Mouse (Mus musculus) liver, embryonic 14.5 days (tissue): Measurements from ENCODE around the gene Fam19a2. TPM values are rescaled to one million over a fixed set of nuclear protein-coding genes. Genes with fewer than 3 reads are reported as not detected.

Experiments used
- ATAC-seq: fragments of 200-750 bp; cut with Nextera tagmentation; 2 replicates; pipeline ENCODE4 v1.8.0; 2017; ENCODE audit warnings: moderate number of reproducible peaks, mild to moderate bottlenecking, moderate library complexity; ENCODE audit not compliant: insufficient read depth
- DNase-seq, 3 experiments: peaks; one replicate each; pipeline ENCODE4 v3.0.0-alpha.2; 2012 to 2013; ENCODE audit warnings: low read depth in 3 of 3, low spot score in 3 of 3
- H3K27ac ChIP-seq: fragments of 300-500 bp; sonication (generic); 2 replicates; pipeline ENCODE4 v1.5.1; 2014; ENCODE audit warnings: moderate library complexity, mild to moderate bottlenecking, control low read depth, inconsistent platforms
- H3K27me3 ChIP-seq: fragments of 300-500 bp; sonication (generic); 2 replicates; pipeline ENCODE4 v1.6.1; 2014; ENCODE audit warnings: mild to moderate bottlenecking, low read length, moderate library complexity; ENCODE audit not compliant: control insufficient read depth, insufficient read depth
- H3K36me3 ChIP-seq: fragments of 300-500 bp; sonication (generic); replicated peaks from 2 replicates; pipeline ENCODE4 v1.6.1; 2014; ENCODE audit warnings: low read depth; ENCODE audit not compliant: control insufficient read depth, insufficient read depth
- H3K4me1 ChIP-seq, 2 experiments: fragments of 200-500 bp in 1 of 2; fragments of 300-500 bp in 1 of 2; sonication (generic) in 1 of 2; replicated peaks; 2 replicates each; pipeline ENCODE4 v1.6.1; 2012 to 2014; ENCODE audit warnings: antibody characterized with exemption in 1 of 2, inconsistent platforms in 1 of 2, low read length in 1 of 2; ENCODE audit not compliant: control insufficient read depth in 2 of 2, insufficient read depth in 2 of 2
- H3K4me2 ChIP-seq: fragments of 300-500 bp; sonication (generic); 2 replicates; pipeline ENCODE4 v1.6.1; 2014; ENCODE audit warnings: low read depth, mild to moderate bottlenecking, control low read depth, moderate library complexity
- H3K4me3 ChIP-seq, 2 experiments: fragments of 200-500 bp in 1 of 2; fragments of 300-500 bp in 1 of 2; sonication (generic) in 1 of 2; 2 replicates each; pipeline ENCODE4 v1.5.1; 2012 to 2014; ENCODE audit warnings: low read depth in 2 of 2, low read length in 2 of 2, mild to moderate bottlenecking in 2 of 2, control low read depth in 1 of 2, inconsistent platforms in 1 of 2, moderate library complexity in 1 of 2; ENCODE audit not compliant: insufficient read depth in 1 of 2
- H3K9ac ChIP-seq: fragments of 300-500 bp; sonication (generic); replicated peaks from 2 replicates; pipeline ENCODE4 v1.6.1; 2014; ENCODE audit warnings: mild to moderate bottlenecking, control low read depth, moderate library complexity
- H3K9me3 ChIP-seq: fragments of 300-500 bp; sonication (generic); 2 replicates; pipeline ENCODE4 v1.6.1; 2016; ENCODE audit warnings: low read length, mixed read lengths; ENCODE audit not compliant: control insufficient read depth
- CTCF ChIP-seq: IDR thresholded peaks from 2 replicates; pipeline ENCODE4 v1.5.1; 2016; ENCODE audit warnings: antibody characterized with exemption, low read depth, control low read depth
- EP300 ChIP-seq: IDR thresholded peaks from 2 replicates; pipeline ENCODE4 v1.6.1; 2016; ENCODE audit warnings: antibody characterized with exemption, low read depth
- WGBS: fragments of 180-500 bp; shearing (Covaris S2); extraction: QIAGEN DNeasy Blood & Tissue Kit; methylation state at CpG from one replicate; pipeline ENCODE4 v1.1.7; 2014; ENCODE audit not compliant: insufficient replicate concordance; 5-methylcytosine and 5-hydroxymethylcytosine counted together
- polyA plus RNA-seq, 2 experiments: library from polyadenylated mRNA; depleted of rRNA in 1 of 2; stranded (reverse) in 1 of 2; unstranded in 1 of 2; fragments of >200 nt; fragmentation: Nextera tagmentation in 1 of 2; extraction: Ambion mirVana in 1 of 2; gene quantifications; 2 replicates each; pipeline versions ENCODE4 v1.2.1 to v1.2.3; 2012 to 2014

The Fam19a2 gene
- polyA plus RNA-seq, 2 experiments: 0.12 to 0.20 TPM

DNA sequence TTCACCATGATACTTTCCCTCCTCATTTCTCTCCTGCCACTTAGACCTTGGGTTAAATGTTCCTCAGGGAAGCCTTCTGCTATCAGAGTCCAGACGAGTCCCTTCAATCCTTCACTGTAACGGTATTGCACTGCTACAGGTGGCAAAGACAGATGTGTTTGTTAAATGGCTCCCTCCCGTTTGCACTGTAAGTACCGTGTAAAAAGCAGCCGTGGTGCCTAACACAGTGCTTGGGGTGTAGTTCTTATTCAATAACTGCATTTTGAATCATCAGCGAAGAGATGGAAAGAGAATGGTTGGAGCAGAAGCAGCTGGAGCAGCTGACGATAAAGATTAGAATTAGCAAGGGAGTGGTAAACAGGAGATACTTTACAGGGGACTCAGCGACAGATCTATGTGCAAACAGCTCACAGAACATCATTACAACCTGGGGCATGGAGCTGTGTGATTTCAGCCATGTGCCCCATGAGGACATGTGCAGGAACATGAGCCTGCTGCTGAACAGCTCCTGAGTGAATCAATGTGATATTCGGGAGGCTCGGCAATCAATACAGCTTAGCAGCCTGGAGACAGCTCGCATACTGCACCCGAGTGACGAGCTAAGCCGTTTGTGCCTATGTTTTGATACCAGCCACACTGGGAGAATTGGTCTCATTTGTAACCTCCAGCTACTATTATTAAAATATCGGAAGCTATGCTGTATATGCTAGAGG is 103.5 kb downstream of the Fam19a2 start:
- no peaks in the 10 kb centered on the region for H3K9me3 ChIP-seq
- H3K36me3 ChIP-seq: no peaks in the 10 kb centered on the region
- H3K9ac ChIP-seq: no peak overlapping the region
- no peak overlapping the region for H3K4me3 ChIP-seq
- no peak overlapping the region for H3K4me2 ChIP-seq
- no peaks in the 10 kb centered on the region for H3K4me1 ChIP-seq
- H3K27ac ChIP-seq: no peak overlapping the region
- no peaks in the 10 kb centered on the region for H3K27me3 ChIP-seq
- 70% methylated on average over 15 of the region's 15 CpGs for WGBS
- ATAC-seq (no peak), DNase-seq (no peak)
- TF ChIP-seq EP300 (no peak), CTCF (no peak)

DNA sequence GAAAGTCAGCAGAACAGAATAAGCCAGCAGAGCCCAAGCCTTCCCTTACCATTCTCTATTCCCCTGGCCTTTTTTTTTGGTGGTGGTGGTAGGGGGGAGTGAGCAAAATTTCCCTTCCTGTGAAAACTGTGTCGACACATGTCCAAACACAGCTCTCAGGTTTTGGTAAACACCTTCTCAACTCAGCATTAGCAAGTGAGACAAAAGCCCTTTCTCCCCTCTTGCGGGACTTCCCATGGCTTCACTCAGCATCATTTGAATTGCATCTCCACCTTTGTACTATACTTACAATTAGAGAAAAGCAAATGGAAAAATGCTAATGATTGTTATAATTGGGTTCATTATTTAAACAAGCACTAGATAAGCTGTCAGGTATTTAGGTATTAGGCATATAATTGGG is 119.5 kb downstream of the Fam19a2 start:
- Histone ChIP-seq H3K4me3 (no peak overlapping the region), H3K4me2 (no peak overlapping the region), H3K27ac (no peak overlapping the region), H3K9me3 (no peaks in the 10 kb centered on the region), H3K27me3 (no peaks in the 10 kb centered on the region), H3K36me3 (no peaks in the 10 kb centered on the region), H3K4me1 (no peaks in the 10 kb centered on the region), H3K9ac (no peak overlapping the region)
- 46% methylated on average over 2 of the region's 2 CpGs for WGBS
- no peak for DNase-seq
- no peak for ATAC-seq
- TF ChIP-seq CTCF: no peak
- TF ChIP-seq EP300: no peak

GRCm38 (mm10) chr10:123385641-123386040 is 121.8 kb downstream of the Fam19a2 start:
- H3K9me3 ChIP-seq: no peaks in the 10 kb centered on the region
- ATAC-seq (no peak), DNase-seq (no peak)
- no peaks in the 10 kb centered on the region for H3K4me1 ChIP-seq
- TF ChIP-seq CTCF (no peak), EP300 (no peak)
- no peak overlapping the region for H3K4me2 ChIP-seq
- no peak overlapping the region for H3K9ac ChIP-seq
- no peak overlapping the region for H3K27ac ChIP-seq
- 46% methylated on average over 6 of the region's 6 CpGs for WGBS
- H3K4me3 ChIP-seq: no peak overlapping the region
- H3K27me3 ChIP-seq: no peaks in the 10 kb centered on the region
- no peaks in the 10 kb centered on the region for H3K36me3 ChIP-seq

DNA sequence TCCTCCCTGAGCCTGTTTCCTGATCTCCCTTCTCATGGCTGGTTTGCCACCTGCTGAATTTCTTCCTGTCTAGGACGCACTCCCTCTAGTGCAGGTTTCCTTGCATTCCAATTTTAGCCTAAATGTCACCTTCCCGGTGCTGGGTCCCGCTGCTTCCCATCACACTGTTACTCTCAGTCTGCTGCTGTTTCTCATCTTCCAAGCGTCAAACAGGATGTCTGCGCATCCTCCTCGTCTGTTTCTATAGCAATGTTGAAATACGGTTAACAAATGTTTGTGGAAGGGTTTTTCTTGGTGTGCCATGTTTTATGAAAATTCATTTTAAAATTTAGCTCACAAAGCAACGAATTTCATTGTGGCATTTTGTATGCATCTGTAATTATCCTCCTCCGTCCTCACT is 131.6 kb downstream of the Fam19a2 start:
- Histone ChIP-seq H3K27me3 (no peaks in the 10 kb centered on the region), H3K4me3 (no peak overlapping the region), H3K9ac (no peak overlapping the region), H3K4me2 (no peak overlapping the region), H3K4me1 (no peaks in the 10 kb centered on the region), H3K9me3 (no peaks in the 10 kb centered on the region), H3K27ac (no peak overlapping the region), H3K36me3 (no peaks in the 10 kb centered on the region)
- TF ChIP-seq CTCF: no peak
- no peak for TF ChIP-seq EP300
- WGBS: 48% methylated on average over 9 of the region's 9 CpGs
- no peak for DNase-seq
- no peak for ATAC-seq

DNA sequence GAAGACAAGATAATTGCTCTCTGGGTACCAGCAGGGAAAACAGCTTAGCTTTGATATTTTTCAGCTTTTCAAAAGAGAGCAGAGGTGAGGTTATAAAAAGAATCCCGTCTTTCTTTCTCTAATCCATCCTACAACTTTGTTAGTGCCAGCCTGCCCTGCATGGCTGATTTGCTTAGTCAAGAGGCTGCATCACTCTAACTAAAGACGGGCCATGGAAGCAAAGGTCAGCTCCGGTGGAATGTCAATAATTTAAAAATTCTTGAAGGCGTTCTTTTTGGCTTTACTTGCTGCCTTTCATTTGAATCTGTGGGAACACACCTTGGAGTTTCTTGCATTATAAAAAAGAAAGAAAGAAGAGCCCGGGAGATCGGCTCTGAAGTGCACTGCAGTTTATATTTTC is 134.3 kb downstream of the Fam19a2 start:
- Histone ChIP-seq H3K4me1 (no peaks in the 10 kb centered on the region), H3K27me3 (no peaks in the 10 kb centered on the region), H3K9ac (no peak overlapping the region), H3K27ac (no peak overlapping the region), H3K4me3 (no peak overlapping the region), H3K36me3 (no peaks in the 10 kb centered on the region), H3K9me3 (no peaks in the 10 kb centered on the region), H3K4me2 (no peak overlapping the region)
- TF ChIP-seq EP300 (no peak), CTCF (no peak)
- no peak for DNase-seq
- 63% methylated on average over 6 of the region's 6 CpGs for WGBS
- no peak for ATAC-seq
